Mouse (Mus musculus): ENCODE measurements around the gene Ms4a6b.

GRCm38 (mm10) chr19:11496361-11496760, 20.0 kb upstream of the Ms4a6b start:
- TF ChIP-seq ZC3H11A (IDR thresholded peaks at IDR 0.05; ENCODE audit: low read depth, low read length) (no peak), CTCF (IDR thresholded peaks at IDR 0.05 in 2 of 3, conservative IDR thresholded peaks at IDR 0.05 in 1 of 3; ENCODE audit: control insufficient read depth in 1 of 3, insufficient read depth in 1 of 3, low read depth in 2 of 3, low read length in 3 of 3, poor library complexity in 1 of 3, severe bottlenecking in 1 of 3) (no peak), EP300 (IDR thresholded peaks at IDR 0.05; ENCODE audit: low read depth in 1 of 2, low read length in 2 of 2) (no peak), ETS1 (IDR thresholded peaks at IDR 0.05; ENCODE audit: low read depth, low read length) (no peak), E2F4 (IDR thresholded peaks at IDR 0.05; ENCODE audit: borderline replicate concordance, low read depth, low read length) (no peak), USF1 (IDR thresholded peaks at IDR 0.05; ENCODE audit: low read depth, low read length) (no peak), SIN3A (IDR thresholded peaks at IDR 0.05; ENCODE audit: low read length) (no peak)

Measured in MEL (cell line).